Mouse (Mus musculus): Measurements from ENCODE around the gene Bpifb6. TPM values are rescaled to one million over a fixed set of nuclear protein-coding genes. Genes with fewer than 3 reads are reported as not detected.
A peak's percentile ranks its signal among the peaks of the same experiment; 100 is the strongest.

The Bpifb6 gene
- total RNA-seq (2022): not detected

- no peak for DNase-seq (ENCODE audit: low spot score)
Measured at GRCm38 (mm10) chr2:153900088-153900487, at the start of gene Bpifb6. Gene Bpifb6 (plus strand): TSS chr2:153900388.

DNA sequence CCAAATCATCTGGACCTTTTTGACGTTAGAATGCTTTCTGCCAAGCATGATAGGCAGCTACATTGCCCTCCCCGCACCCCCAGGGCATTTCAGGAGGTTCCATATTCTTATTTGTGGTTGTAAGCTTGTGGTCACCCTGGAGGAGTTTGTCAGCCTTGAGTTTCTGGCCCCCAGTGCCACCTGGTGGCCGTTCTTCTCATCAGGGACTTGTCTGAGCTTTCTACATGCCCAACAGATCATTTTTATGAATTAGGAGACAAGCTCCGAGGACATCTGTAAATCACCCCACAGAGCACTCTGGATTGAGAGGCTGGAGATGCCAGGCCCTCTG is 49.2 kb upstream of the Bpifb6 start:
- DNase-seq (ENCODE audit: low spot score): peak; percentile 29

DNA sequence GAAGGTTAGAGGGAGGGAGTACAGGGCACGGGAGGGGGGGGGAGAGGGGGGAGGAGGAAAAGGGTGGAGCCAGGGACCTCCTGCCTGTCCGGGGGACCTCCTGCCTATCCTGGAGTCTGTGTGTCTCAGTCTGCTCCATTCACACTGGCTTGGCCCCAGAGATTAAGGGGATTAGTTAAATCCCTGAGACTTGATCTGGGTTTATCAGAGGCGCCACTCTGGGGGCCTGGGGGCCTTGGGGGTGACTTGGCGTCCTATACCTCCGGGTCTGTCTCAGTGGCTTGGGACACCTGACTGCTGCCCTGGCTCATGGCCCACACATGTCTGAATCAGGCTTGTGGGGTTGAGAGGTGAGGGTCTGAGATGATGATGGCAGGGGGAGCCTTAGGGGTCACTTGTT is 46.6 kb upstream of the Bpifb6 start:
- DNase-seq (ENCODE audit: low spot score): no peak

- DNase-seq (ENCODE audit: low spot score): no peak
Measured at GRCm38 (mm10) chr2:153859581-153859980, 40.6 kb upstream of the Bpifb6 start.

DNA sequence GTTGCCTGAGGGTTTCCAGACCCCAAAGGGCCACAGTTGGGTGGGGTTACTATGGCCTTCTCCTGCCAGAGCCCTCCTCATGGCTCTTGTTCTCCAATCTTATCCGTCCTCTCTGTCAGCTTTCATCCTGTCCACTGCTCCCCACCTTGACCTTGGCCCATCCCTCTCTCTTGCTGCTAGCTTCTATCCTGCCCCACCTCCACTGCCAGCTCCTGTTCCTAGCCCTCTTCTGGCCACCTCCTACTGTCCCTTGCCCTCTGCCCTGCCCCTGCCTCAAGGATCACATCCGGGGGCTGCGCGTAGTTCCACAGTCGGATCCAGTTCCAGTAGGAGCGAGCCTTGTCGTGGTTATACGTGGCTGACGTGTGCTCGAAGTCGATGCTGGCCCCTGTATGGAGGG is 39.9 kb upstream of the Bpifb6 start:
- DNase-seq (ENCODE audit: low spot score): no peak

DNA sequence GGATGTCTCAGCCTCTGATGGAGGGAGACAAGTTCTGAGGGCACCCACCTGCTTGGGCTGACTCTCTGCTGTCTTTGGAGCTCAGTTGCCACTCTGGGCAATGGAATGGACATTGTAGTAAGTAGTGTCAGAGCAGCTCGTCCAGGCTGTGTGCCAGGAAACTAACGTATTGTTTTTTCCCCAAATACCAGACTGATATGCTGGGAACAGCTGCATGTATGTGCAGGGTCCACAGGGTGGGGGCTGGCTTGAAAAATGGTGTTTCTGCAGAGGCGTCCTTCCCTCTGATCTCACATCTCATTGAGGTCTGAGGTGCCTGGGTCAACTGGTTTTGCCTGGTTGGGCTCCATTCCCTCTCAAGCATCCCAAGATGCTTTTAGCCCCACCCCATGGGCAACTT is 39.5 kb upstream of the Bpifb6 start:
- DNase-seq (ENCODE audit: low spot score): no peak

DNA sequence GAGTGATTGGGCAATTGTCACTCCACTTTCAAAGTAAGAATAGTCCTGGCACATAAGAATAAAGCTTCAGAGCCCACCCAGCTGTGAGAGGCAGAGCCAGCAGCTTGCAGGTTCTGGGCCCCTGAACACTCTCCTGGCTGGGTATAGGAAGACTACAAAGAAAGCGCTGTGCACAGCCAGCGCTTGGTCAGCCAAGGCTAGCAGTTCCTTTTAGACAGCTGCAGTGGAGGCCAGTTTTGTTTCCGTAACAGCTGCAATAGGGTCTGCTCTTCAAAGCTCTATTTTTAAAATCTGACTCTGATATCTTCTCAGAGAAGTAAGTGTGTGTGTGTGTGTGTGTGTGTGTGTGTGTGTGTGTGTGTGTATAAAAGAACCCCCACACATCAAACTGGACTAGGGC is 38.2 kb upstream of the Bpifb6 start:
- no peak for DNase-seq (ENCODE audit: low spot score)

GRCm38 (mm10) chr2:153870984-153871383 is 29.2 kb upstream of the Bpifb6 start, which contains the start of gene Sun5:
Gene Sun5 (minus strand): TSS chr2:153871084.
- DNase-seq (ENCODE audit: low spot score): no peak

DNA sequence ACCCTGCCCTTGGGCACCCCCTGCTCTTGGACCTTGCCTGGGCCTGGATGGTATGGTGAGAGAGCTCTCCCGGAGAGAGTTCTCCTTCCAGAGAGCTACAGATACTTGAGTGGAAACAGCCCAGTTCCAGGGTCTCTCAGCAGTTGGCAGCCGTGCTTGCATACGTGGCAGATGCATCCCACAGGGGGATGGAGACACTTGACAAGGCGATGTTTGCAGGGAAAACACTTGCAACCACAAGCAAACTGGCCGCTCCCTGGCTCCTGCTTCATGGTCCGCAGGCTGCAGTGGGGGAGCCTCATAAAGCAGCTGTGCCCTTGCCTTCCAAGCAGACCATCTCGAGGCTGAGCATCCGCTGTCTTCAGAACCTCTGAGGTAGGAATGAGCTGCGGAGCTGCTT is 25.4 kb upstream of the Bpifb6 start, which contains the start of gene Bpifb2:
Bpifb2 (plus strand) TSS at position 301 of the 400 bp plus-strand sequence.
- DNase-seq (ENCODE audit: low spot score): no peak

- DNase-seq (ENCODE audit: low spot score): no peak
Measured at GRCm38 (mm10) chr2:153899111-153899510, 1.1 kb upstream of the Bpifb6 start.

GRCm38 (mm10) chr2:153902726-153903125 is 2.5 kb downstream of the Bpifb6 start:
- DNase-seq (ENCODE audit: low spot score): no peak

GRCm38 (mm10) chr2:153906626-153907025 is 6.4 kb downstream of the Bpifb6 start:
- no peak for DNase-seq (ENCODE audit: low spot score)

GRCm38 (mm10) chr2:153914151-153914550 is 14.0 kb downstream of the Bpifb6 start:
- peak; percentile 9 for DNase-seq (ENCODE audit: low spot score)

DNA sequence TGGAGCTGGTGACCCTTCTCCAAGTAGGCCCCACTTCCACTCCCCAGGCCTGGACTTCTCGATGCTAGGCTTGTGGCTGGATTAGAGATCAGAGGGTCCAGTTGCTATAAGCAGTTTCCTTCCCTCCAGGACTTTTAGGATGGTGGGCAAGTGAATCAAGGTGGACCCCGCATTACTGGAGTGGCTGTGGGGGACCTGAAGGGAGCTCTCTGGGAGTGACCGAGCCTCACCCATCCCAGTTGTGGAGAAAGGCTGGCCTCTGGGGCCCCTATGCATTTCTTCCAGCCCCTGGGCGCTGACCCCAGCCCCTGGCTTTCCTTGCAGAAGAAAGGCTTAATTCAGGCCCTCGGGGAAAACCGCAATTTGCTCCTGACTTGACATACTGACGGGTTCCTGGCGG is 17.7 kb downstream of the Bpifb6 start, which contains the start of gene Bpifb3:
Bpifb3 (plus strand) TSS at position 301 of the 400 bp plus-strand sequence.
- no peak for DNase-seq (ENCODE audit: low spot score)

DNA sequence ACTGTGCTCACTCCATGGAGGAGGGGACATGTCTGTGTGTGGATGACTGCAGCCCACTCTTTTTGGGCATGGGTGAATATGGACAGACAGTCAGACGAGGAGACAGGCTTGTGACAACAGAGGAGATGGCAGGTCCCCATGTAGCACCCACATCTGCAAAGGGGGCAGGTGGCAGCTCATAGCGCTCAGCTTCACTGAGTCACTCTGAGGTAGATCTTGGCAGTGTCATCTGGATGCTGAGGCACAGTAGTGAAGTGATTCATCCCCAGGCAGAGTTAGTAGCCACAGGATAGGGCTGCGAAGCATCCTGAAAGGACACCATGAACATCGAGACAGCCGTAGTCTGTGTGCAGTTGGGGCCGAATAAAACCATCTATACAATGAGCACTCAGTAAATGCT is 21.1 kb downstream of the Bpifb6 start:
- DNase-seq (ENCODE audit: low spot score): no peak

- DNase-seq (ENCODE audit: low spot score): peak; percentile 10
Measured at GRCm38 (mm10) chr2:153929871-153930413, 29.8 kb downstream of the Bpifb6 start.

GRCm38 (mm10) chr2:153931125-153931524 is 30.9 kb downstream of the Bpifb6 start:
- DNase-seq (ENCODE audit: low spot score): no peak

- DNase-seq (ENCODE audit: low spot score): no peak
Measured at GRCm38 (mm10) chr2:153933311-153933710, 33.1 kb downstream of the Bpifb6 start.

- no peak for DNase-seq (ENCODE audit: low spot score)
Measured at GRCm38 (mm10) chr2:153935348-153935747, 35.2 kb downstream of the Bpifb6 start.

GRCm38 (mm10) chr2:153937843-153938242 is 37.7 kb downstream of the Bpifb6 start, which contains the start of gene Bpifb4:
Gene Bpifb4 (plus strand): TSS chr2:153938212.
- DNase-seq (ENCODE audit: low spot score): no peak

DNA sequence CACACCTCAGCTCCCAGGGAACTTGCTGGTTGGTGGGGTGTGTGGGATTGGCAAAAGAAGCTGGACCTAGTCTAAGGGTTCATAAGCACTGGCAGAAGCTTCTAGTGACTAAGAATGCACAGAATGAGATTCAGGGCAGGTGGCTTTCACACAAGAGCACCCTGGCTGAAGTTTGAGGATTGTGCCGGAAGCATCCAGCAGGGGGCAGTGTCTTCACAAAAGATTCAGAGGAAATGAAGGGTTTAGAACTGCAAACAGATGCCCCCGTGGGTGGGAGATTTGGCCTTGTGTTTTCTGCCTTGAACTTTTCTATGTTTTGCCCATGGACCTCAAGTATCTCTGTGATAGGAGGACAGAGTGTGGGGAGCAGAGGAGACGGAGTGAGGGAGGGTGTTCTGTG is 43.3 kb downstream of the Bpifb6 start:
- peak; percentile 17 for DNase-seq (ENCODE audit: low spot score)

DNA sequence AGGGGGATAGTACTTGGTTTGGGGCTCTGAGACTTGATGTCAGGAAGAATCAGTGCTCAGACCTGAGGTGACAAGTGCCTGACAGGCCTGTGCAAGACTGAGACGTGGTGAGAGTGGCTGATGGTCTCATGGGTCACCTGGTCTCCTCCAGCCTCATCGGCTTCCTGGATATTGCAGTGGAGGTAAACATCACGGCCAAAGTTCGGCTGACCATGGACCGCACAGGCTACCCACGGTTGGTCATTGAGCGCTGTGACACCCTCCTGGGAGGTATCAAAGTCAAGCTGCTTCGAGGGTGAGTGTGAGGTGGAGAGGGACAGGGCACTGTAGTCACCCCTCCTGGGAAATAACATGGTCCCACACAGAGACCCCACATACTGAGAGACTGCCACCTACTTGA is 44.4 kb downstream of the Bpifb6 start:
- no peak for DNase-seq (ENCODE audit: low spot score)

GRCm38 (mm10) chr2:153952897-153953296 is 52.7 kb downstream of the Bpifb6 start:
- DNase-seq (ENCODE audit: low spot score): peak; percentile 17

- DNase-seq (ENCODE audit: low spot score): no peak
Measured at GRCm38 (mm10) chr2:153953836-153954235, 53.6 kb downstream of the Bpifb6 start.
